Mouse (Mus musculus): Measurements from ENCODE around the gene Slc39a8.

Gene Slc39a8

GRCm38 (mm10) chr3:135918566-135919180 lies 93.6 kb downstream of the Slc39a8 start:
- 45% methylated on average over 5 of the region's 5 CpGs for WGBS

GRCm38 (mm10) chr3:135919305-135919704 lies 94.2 kb downstream of the Slc39a8 start:
- 64% methylated on average over 4 of the region's 4 CpGs for WGBS

GRCm38 (mm10) chr3:135926729-135927128 lies 101.7 kb downstream of the Slc39a8 start:
- WGBS: 31% methylated on average over 1 of the region's 1 CpGs

GRCm38 (mm10) chr3:135928184-135928583 lies 103.1 kb downstream of the Slc39a8 start:
- WGBS: 76% methylated on average over 4 of the region's 4 CpGs

GRCm38 (mm10) chr3:135937455-135937854 lies 112.4 kb downstream of the Slc39a8 start:
- WGBS: 82% methylated on average over 2 of the region's 2 CpGs
